ENCODE assay signal across 39 mouse cellular contexts in the genomic region with DNA sequence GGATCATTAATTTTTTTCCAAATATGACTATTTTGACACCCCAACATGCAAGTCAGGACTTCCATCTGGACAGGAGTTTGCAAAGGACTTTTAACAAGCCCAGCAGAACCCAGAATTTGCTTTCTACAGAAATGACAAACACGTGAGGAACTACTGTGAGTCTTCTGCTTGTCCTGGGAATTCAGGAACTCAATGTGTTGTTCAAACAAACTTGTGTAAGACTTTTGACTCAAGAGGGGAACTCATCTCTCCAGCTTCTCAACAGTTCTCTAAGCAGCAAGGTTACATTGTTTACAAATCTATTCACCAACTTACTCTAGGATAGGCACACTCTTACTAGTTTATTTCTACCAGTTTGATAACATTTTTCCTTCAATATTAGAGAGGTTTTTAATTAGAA. TPM values are rescaled to one million over a fixed set of nuclear protein-coding genes. Genes with fewer than 3 reads are reported as not detected.
"Had no signal": no experiment of that assay in that cellular context is flagged by ENCODE, and none has a peak within 500 bp of the region (broad histone marks: within the 10 kb centered on the region; RNA-seq: fewer than 3 reads in every experiment).

No protein-coding gene starts in this region.

- H3K27me3 ChIP-seq: heart, embryonic 13.5 days; heart, embryonic 15.5 days; hindbrain, embryonic 12.5 days; hindbrain, embryonic 15.5 days; kidney, embryonic 15.5 days; limb, embryonic 12.5 days; liver, embryonic 13.5 days had no signal

- H3K27ac ChIP-seq: heart, adult 2 months; heart, embryonic 13.5 days; heart, embryonic 15.5 days; hindbrain, embryonic 10.5 days; hindbrain, embryonic 12.5 days; hindbrain, embryonic 15.5 days; hindbrain, postnatal 0 days; kidney, embryonic 15.5 days; kidney, postnatal 0 days; left cerebral cortex, adult 2 months; limb, embryonic 10.5 days; limb, embryonic 12.5 days; liver, embryonic 13.5 days had no signal

- ATAC-seq: hindbrain, postnatal 0 days; intestine, embryonic 16.5 days had no signal

- DNase-seq: gastrocnemius, postnatal 14 days; gastrocnemius, postnatal 36 days; heart, adult 11 months; heart, adult 2 months; heart, postnatal 14 days; heart, postnatal 36 days; kidney, adult 11 months; kidney, adult 2 months; kidney, adult 9 months; kidney, postnatal 14 days; kidney, postnatal 36 days; liver, embryonic 13.5 days had no signal

- H3K36me3 ChIP-seq: heart, embryonic 13.5 days; heart, embryonic 15.5 days; hindbrain, embryonic 10.5 days; hindbrain, embryonic 12.5 days; hindbrain, embryonic 15.5 days; kidney, embryonic 15.5 days; limb, embryonic 10.5 days; limb, embryonic 12.5 days; liver, embryonic 13.5 days had no signal

- H3K4me2 ChIP-seq: heart, embryonic 11.5 days; heart, embryonic 13.5 days; heart, embryonic 15.5 days; hindbrain, embryonic 12.5 days; hindbrain, embryonic 15.5 days; kidney, embryonic 15.5 days; limb, embryonic 12.5 days; liver, embryonic 11.5 days; liver, embryonic 13.5 days had no signal

- H3K4me3 ChIP-seq: heart, adult 2 months; heart, embryonic 13.5 days; heart, embryonic 15.5 days; hindbrain, embryonic 10.5 days; hindbrain, embryonic 12.5 days; hindbrain, embryonic 15.5 days; kidney, embryonic 15.5 days; left cerebral cortex, adult 2 months; limb, embryonic 10.5 days; limb, embryonic 12.5 days; liver, embryonic 13.5 days had no signal

- H3K9ac ChIP-seq: heart, embryonic 13.5 days; heart, embryonic 15.5 days; hindbrain, embryonic 12.5 days; hindbrain, embryonic 15.5 days; kidney, embryonic 15.5 days; limb, embryonic 12.5 days; liver, embryonic 13.5 days had no signal

- H3K9me3 ChIP-seq: heart, embryonic 15.5 days; hindbrain, embryonic 12.5 days; hindbrain, embryonic 15.5 days; kidney, embryonic 15.5 days; limb, embryonic 10.5 days had no signal

- H3K4me1 ChIP-seq: hindbrain, embryonic 10.5 days; hindbrain, embryonic 12.5 days; hindbrain, embryonic 15.5 days; limb, embryonic 10.5 days; limb, embryonic 12.5 days had no signal

RNA-seq across cellular contexts. Expression of a gene that starts 32.0 kb away (rescaled TPM):
- total RNA-seq: gastrocnemius, adult 18-20 months; gastrocnemius, adult 8-10 months; gastrocnemius, postnatal 14 days; gastrocnemius, postnatal 36 days; heart, adult 2 months; heart, postnatal 14 days; heart, postnatal 36 days; hindbrain, postnatal 0 days; layer of hippocampus, adult 18-20 months; layer of hippocampus, adult 8-10 months; layer of hippocampus, postnatal 10 days; layer of hippocampus, postnatal 25 days; left cerebral cortex, adult 2 months; left cerebral cortex, postnatal 14 days; left cerebral cortex, postnatal 36 days had no signal
- polyA plus RNA-seq: gonadal fat pad, adult 2 months; heart, adult 2 months; heart, embryonic 11.5 days; heart, embryonic 13.5 days; heart, embryonic 15.5 days; heart, postnatal 0 days; hindbrain, embryonic 10.5 days; hindbrain, embryonic 12.5 days; hindbrain, embryonic 15.5 days; hindbrain, postnatal 0 days; intestine, embryonic 14.5 days; intestine, embryonic 16.5 days; kidney, adult 2 months; kidney, embryonic 15.5 days; kidney, postnatal 0 days; large intestine, adult 2 months; limb, embryonic 10.5 days; limb, embryonic 12.5 days; limb, embryonic 14.5 days; liver, embryonic 11.5 days; liver, embryonic 13.5 days had no signal
